Mouse (Mus musculus): ENCODE measurements around the gene Trim71. TPM values are rescaled to one million over a fixed set of nuclear protein-coding genes. Genes with fewer than 3 reads are reported as not detected.

Gene Trim71
- polyA plus RNA-seq (2015; fragmentation: Nextera tagmentation; extraction: Ambion mirVana), result 0.69 and 0.71 TPM in 2 replicates

DNA sequence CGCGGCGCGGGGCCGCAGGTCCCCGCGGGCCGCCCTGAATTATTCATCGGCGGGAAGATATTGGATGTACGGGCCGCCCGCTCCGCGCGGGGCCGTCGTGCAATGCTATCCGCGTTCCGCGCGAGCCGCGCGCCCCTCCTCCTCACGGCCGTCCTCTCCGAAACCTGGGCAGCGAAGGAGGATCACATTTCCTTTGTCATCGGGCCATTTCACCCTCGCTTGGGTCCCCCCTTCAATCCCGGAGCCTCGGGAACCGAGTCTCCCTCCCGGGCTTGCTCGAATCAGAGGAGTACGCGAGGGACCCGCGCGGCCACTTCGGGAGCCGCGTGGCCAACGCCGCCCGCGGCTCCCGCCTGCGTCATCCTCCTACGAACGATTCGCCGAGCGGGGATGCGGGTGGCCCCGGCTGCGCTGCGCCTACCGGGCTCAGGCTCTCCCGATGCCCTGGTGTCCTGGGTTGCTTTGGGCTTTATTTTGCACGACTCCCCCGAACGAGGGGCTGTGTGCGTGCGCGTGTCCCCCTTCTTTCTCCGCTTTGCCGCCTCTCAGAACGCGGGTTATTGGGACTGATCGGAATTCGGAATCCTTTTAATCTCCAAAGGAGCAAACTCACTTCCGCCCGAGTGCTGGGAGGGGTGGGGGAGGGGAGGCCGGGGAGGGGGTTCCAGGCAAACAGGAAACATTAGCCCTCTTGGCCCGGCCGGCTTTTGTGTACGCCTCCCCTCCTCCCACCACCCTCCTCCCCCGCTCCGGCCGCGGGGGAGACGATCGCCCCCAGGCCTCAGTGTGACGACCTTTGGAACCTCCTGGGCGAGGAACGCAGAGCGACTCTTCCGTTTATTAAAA lies at the start of gene Trim71:
Trim71 (minus strand) TSS at position 609 of the 846 bp plus-strand sequence.
- H3K4me1 ChIP-seq (ENCODE audit: control insufficient read depth, low read depth, low read length), result no peaks in the 10 kb centered on the region; the same call in none of the 2 replicates
- peaks cover 61% of the 10 kb centered on the region for H3K27me3 ChIP-seq (ENCODE audit: control insufficient read depth, insufficient read depth, low read depth, low read length)
- WGBS (ENCODE audit: insufficient replicate concordance), result 1% methylated on average over 87 of the region's 91 CpGs
- peak within 1 kb of the TSS; percentile 63 for H3K27ac ChIP-seq (ENCODE audit: low read length)
- ATAC-seq (ENCODE audit: low read depth), result peak; percentile 33; the same call in 1 of the 2 replicates
- H3K36me3 ChIP-seq (ENCODE audit: control insufficient read depth, insufficient read depth), result no peaks in the 10 kb centered on the region
- H3K9me3 ChIP-seq (replicated peaks; ENCODE audit: control insufficient read depth, low read length), result no peaks in the 10 kb centered on the region
- H3K9ac ChIP-seq (ENCODE audit: low read depth, low read length), result peak within 1 kb of the TSS; percentile 50
- peak within 1 kb of the TSS; percentile 55 for H3K4me2 ChIP-seq (ENCODE audit: low read depth, low read length)
- peak within 1 kb of the TSS; percentile 58 for H3K4me3 ChIP-seq (ENCODE audit: low read depth, low read length)

DNA sequence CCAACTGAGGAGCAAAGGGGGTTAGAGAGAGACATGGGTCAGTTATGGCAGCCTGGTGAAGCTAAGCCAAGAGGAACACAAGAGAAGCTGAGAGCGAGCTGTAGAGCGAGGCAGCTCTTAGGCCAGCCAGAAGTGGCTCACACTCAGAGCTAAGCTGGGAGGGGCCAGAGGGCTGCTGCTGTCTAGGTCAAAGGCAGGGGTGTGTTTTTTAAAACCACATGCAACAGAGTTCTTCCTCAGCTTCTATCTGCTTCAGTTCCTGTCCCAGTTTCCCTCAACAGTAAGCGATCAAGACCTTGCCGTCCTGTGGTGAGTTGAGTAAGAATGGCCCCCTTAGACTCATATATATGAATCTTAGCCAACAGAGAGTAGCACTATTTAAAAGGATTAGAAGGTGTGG lies 48.9 kb upstream of the Trim71 start:
- peaks cover 34% of the 10 kb centered on the region for H3K36me3 ChIP-seq (ENCODE audit: control insufficient read depth, insufficient read depth)

DNA sequence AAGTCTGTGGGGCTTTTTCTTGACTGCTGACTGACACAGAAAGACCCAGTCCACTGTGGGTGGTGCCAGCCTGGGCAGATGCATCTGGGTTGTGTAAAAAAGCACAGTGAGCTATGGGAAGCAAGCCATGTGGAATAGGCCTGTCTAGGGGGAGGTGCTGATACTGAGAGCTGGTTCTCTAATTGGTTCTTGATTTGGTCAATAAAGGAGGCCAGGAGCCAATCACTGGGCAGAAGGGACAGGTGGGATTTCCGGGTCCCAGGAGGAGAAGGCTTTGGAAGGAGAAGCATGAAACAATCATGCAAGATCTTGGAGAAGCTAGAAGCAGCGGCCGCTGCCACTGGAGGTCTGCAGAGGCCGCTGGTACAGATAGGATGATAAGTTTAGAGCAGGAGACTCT lies 48.4 kb upstream of the Trim71 start:
- H3K27ac ChIP-seq (ENCODE audit: low read length), result no peak overlapping the region
- no peak overlapping the region for H3K9ac ChIP-seq (ENCODE audit: low read depth, low read length)
- no peaks in the 10 kb centered on the region for H3K4me1 ChIP-seq (ENCODE audit: control insufficient read depth, low read depth, low read length)
- H3K36me3 ChIP-seq (ENCODE audit: control insufficient read depth, insufficient read depth), result peaks cover 30% of the 10 kb centered on the region
- WGBS (ENCODE audit: insufficient replicate concordance), result 75% methylated on average over 4 of the region's 4 CpGs
- H3K9me3 ChIP-seq (replicated peaks; ENCODE audit: control insufficient read depth, low read length), result no peaks in the 10 kb centered on the region
- no peak overlapping the region for H3K4me3 ChIP-seq (ENCODE audit: low read depth, low read length)
- no peak overlapping the region for H3K4me2 ChIP-seq (ENCODE audit: low read depth, low read length)
- ATAC-seq (ENCODE audit: low read depth), result no peak
- no peaks in the 10 kb centered on the region for H3K27me3 ChIP-seq (ENCODE audit: control insufficient read depth, insufficient read depth, low read depth, low read length)

More for the DNA sequence above, 48.9 kb upstream of the Trim71 start:
- Histone ChIP-seq H3K4me3 (ENCODE audit: low read depth, low read length) (no peak overlapping the region), H3K27ac (ENCODE audit: low read length) (no peak overlapping the region), H3K9ac (ENCODE audit: low read depth, low read length) (no peak overlapping the region), H3K9me3 (replicated peaks; ENCODE audit: control insufficient read depth, low read length) (no peaks in the 10 kb centered on the region), H3K4me1 (ENCODE audit: control insufficient read depth, low read depth, low read length) (no peaks in the 10 kb centered on the region), H3K4me2 (ENCODE audit: low read depth, low read length) (no peak overlapping the region), H3K27me3 (ENCODE audit: control insufficient read depth, insufficient read depth, low read depth, low read length) (no peaks in the 10 kb centered on the region)
- WGBS (ENCODE audit: insufficient replicate concordance), result 82% methylated on average over 4 of the region's 4 CpGs
- no peak for ATAC-seq (ENCODE audit: low read depth)

DNA sequence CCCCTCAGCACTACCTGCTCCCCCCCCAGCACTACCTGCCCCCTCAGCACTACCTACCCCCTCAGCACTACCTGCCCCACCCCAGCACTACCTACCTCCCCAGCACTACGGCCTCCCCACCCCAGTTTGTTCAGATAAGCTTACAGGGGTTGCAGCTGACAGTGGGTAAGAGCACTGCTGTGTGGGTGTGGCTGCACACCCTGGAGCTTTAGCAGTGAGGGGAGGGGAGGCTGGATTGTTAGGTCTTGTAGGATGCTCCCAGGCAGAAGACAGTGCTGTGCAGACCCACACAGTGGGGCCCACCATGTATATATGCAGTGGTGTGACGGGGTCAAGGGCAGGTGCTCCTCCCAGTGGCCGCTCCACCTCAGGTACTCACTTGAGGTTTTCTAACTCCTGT lies 46.1 kb upstream of the Trim71 start:
- H3K4me3 ChIP-seq (ENCODE audit: low read depth, low read length), result no peak overlapping the region
- H3K27ac ChIP-seq (ENCODE audit: low read length), result no peak overlapping the region
- H3K27me3 ChIP-seq (ENCODE audit: control insufficient read depth, insufficient read depth, low read depth, low read length), result no peaks in the 10 kb centered on the region
- H3K9ac ChIP-seq (ENCODE audit: low read depth, low read length), result no peak overlapping the region
- ATAC-seq (ENCODE audit: low read depth), result no peak
- no peaks in the 10 kb centered on the region for H3K9me3 ChIP-seq (replicated peaks; ENCODE audit: control insufficient read depth, low read length)
- 63% methylated on average over 3 of the region's 3 CpGs for WGBS (ENCODE audit: insufficient replicate concordance)
- H3K36me3 ChIP-seq (ENCODE audit: control insufficient read depth, insufficient read depth), result peaks cover 30% of the 10 kb centered on the region
- no peak overlapping the region for H3K4me2 ChIP-seq (ENCODE audit: low read depth, low read length)
- no peaks in the 10 kb centered on the region for H3K4me1 ChIP-seq (ENCODE audit: control insufficient read depth, low read depth, low read length)

DNA sequence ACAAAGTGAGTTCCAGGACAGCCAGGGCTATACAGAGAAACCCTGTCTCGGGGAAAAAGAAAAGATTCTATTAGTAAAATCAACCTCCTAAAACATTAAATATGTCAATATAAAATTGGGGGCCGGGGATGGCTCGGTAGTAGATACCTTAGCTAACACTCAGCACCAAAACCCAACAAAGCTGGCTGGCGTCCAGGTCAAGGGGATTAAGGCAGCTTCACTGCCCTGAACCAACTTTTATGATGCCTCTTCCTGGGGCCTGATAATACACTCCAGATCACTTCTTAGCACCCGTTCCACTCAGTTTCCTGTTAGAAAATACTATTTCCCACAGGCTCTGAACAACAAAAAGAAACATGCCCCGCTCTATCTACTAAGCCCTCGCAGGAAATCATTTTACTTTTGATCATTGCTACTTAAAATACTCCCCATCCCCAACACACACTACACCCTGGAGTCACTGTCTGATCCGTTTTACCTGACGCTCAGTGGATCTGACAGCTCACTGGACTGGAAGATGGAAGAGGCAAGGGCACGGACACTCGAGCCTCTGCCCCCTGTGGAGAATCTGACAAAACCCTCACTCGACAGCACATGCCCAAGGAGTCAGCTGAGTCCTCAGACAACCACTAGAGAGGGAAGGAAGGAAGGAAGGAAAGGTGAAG lies 39.8 kb upstream of the Trim71 start:
- Histone ChIP-seq H3K9ac (ENCODE audit: low read depth, low read length) (no peak overlapping the region), H3K4me3 (ENCODE audit: low read depth, low read length) (no peak overlapping the region), H3K27ac (ENCODE audit: low read length) (no peak overlapping the region), H3K4me2 (ENCODE audit: low read depth, low read length) (no peak overlapping the region), H3K27me3 (ENCODE audit: control insufficient read depth, insufficient read depth, low read depth, low read length) (no peaks in the 10 kb centered on the region), H3K36me3 (ENCODE audit: control insufficient read depth, insufficient read depth) (peaks cover 10% of the 10 kb centered on the region), H3K4me1 (ENCODE audit: control insufficient read depth, low read depth, low read length) (no peaks in the 10 kb centered on the region), H3K9me3 (replicated peaks; ENCODE audit: control insufficient read depth, low read length) (no peaks in the 10 kb centered on the region)
- WGBS (ENCODE audit: insufficient replicate concordance), result 64% methylated on average over 12 of the region's 12 CpGs
- no peak for ATAC-seq (ENCODE audit: low read depth)

DNA sequence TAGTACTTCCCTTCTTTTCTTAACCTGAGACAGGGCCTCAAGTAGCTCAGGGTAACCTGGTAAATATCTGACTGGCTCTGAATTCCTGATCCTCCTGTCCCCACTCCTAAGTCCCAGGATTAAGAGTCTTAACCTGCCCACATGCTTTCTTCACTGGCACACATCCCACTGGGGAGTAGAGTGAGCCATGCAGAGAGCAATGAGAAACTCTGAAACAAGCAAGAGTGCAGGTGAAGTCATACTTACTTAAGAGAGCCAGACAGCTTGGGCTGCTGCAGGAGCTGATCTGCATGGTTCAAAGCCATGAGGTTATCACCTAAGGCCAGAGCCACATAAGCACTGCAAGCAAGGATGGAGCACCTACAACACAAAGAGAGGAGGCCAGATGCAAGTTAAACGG lies 36.9 kb upstream of the Trim71 start:
- no peak overlapping the region for H3K27ac ChIP-seq (ENCODE audit: low read length)
- no peaks in the 10 kb centered on the region for H3K9me3 ChIP-seq (replicated peaks; ENCODE audit: control insufficient read depth, low read length)
- ATAC-seq (ENCODE audit: low read depth), result no peak
- H3K36me3 ChIP-seq (ENCODE audit: control insufficient read depth, insufficient read depth), result peaks cover 16% of the 10 kb centered on the region
- no peak overlapping the region for H3K9ac ChIP-seq (ENCODE audit: low read depth, low read length)
- H3K27me3 ChIP-seq (ENCODE audit: control insufficient read depth, insufficient read depth, low read depth, low read length), result no peaks in the 10 kb centered on the region
- H3K4me3 ChIP-seq (ENCODE audit: low read depth, low read length), result no peak overlapping the region
- no peak overlapping the region for H3K4me2 ChIP-seq (ENCODE audit: low read depth, low read length)
- WGBS (ENCODE audit: insufficient replicate concordance), result 50% methylated on average over 1 of the region's 1 CpGs
- no peaks in the 10 kb centered on the region for H3K4me1 ChIP-seq (ENCODE audit: control insufficient read depth, low read depth, low read length)

DNA sequence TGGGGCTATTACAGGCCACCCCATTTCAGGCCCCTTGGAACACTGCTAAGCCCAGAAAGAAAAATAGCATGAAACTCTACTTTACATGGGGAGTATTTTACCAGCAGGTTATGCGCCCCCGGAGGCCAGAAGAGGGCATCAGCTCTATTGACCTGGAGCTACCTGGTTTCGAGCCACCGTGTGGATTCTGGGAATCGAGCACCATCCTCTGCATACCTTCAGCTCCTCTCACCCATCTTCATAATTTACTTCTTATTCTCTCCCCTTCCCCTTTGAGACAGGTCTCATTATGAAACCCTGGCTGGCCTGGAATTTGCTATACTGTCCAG lies 20.8 kb upstream of the Trim71 start:
- Histone ChIP-seq H3K4me3 (ENCODE audit: low read depth, low read length) (no peak overlapping the region), H3K4me1 (ENCODE audit: control insufficient read depth, low read depth, low read length) (peaks cover 5% of the 10 kb centered on the region), H3K27ac (ENCODE audit: low read length) (peak overlapping the region; percentile 68), H3K27me3 (ENCODE audit: control insufficient read depth, insufficient read depth, low read depth, low read length) (no peaks in the 10 kb centered on the region), H3K36me3 (ENCODE audit: control insufficient read depth, insufficient read depth) (no peaks in the 10 kb centered on the region), H3K4me2 (ENCODE audit: low read depth, low read length) (no peak overlapping the region), H3K9me3 (replicated peaks; ENCODE audit: control insufficient read depth, low read length) (no peaks in the 10 kb centered on the region), H3K9ac (ENCODE audit: low read depth, low read length) (no peak overlapping the region)
- no peak; the same call in 1 of the 2 replicates for ATAC-seq (ENCODE audit: low read depth)
- 49% methylated on average over 5 of the region's 5 CpGs for WGBS (ENCODE audit: insufficient replicate concordance)

DNA sequence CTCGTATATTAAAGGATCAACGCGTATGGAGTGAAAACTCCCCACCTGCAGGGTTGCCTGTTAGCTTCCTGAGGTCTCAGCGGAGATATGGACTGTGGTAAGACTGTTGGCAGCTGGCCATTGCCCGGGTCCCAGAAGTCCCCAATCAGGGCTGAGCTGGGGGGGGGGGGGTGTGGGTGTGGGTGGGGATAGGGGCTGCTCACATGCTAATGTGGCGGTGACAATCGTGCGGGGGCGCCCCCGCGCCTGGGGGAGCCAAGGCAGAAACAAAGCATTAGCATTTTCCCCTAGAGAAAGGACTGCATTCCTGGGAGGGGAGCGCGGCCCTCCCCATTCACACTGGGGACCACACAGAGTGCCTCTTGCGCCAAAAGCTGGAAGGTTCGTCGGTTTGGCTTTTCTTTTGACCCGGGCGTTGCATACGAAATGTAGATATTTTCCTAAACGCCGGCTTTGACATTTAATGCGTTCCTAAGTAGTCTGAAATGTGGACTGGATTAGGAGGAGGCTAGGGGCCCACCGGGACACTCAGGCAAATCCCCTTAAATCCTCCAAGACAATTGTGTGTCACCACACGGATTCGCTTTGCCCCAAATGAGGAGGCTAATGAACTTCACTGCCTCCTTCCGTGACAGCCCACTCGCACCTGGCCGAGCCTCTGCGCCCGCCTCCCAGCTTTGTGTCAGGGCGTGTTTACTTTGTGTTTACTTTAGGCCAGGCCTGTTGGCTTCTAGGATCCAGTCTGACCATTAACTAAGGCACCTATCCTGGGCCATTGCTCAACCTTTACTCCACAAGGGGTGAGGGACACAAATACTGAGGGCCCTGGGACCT lies 20.2 kb upstream of the Trim71 start:
- H3K36me3 ChIP-seq (ENCODE audit: control insufficient read depth, insufficient read depth), result no peaks in the 10 kb centered on the region
- H3K4me2 ChIP-seq (ENCODE audit: low read depth, low read length), result peak overlapping the region; percentile 57
- peaks cover 5% of the 10 kb centered on the region for H3K4me1 ChIP-seq (ENCODE audit: control insufficient read depth, low read depth, low read length)
- no peaks in the 10 kb centered on the region for H3K27me3 ChIP-seq (ENCODE audit: control insufficient read depth, insufficient read depth, low read depth, low read length)
- H3K27ac ChIP-seq (ENCODE audit: low read length), result peak overlapping the region; percentile 82
- 22% methylated on average over 31 of the region's 31 CpGs for WGBS (ENCODE audit: insufficient replicate concordance)
- peak overlapping the region; percentile 38; the same call in 1 of the 2 replicates for H3K9ac ChIP-seq (ENCODE audit: low read depth, low read length)
- peak; percentile 89 for ATAC-seq (ENCODE audit: low read depth)
- peak overlapping the region; percentile 45 for H3K4me3 ChIP-seq (ENCODE audit: low read depth, low read length)
- H3K9me3 ChIP-seq (replicated peaks; ENCODE audit: control insufficient read depth, low read length), result no peaks in the 10 kb centered on the region

All from liver, embryonic 16.5 days (tissue).